Mouse (Mus musculus): Measurements from ENCODE around the gene Axdnd1. TPM values are rescaled to one million over a fixed set of nuclear protein-coding genes. Genes with fewer than 3 reads are reported as not detected.

Gene Axdnd1
- total RNA-seq, 2 experiments from 2014 or later: 0.36 to 1.1 TPM

DNA sequence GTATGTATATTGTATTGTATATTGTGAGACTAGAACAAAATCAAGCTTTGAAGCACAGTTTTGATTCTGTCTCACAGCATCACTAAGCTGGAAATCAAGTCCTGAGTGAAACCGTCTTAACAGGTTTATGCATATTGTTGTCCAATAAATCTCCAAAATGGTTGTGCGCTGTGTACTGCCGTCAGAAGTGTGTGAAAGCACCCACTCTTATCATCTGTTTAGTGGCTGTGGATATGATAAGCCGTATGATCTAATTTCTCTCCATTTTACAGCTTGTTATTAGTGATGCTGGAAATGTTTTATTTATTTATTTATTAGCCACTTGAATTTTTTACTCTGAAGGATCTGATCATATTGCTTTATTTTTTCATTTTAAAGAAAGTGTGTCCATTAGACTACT, 34.7 kb downstream of the Axdnd1 start:
- no peak overlapping the region for H3K27ac ChIP-seq
- no peak for TF ChIP-seq CTCF (IDR thresholded peaks at IDR 0.05)
- no peak for DNase-seq (ENCODE audit: extremely low spot score in 1 of 2, low spot score in 2 of 2)
- H3K4me3 ChIP-seq: no peak overlapping the region
- intact Hi-C loops (cut with DNase I): no loop called here

DNA sequence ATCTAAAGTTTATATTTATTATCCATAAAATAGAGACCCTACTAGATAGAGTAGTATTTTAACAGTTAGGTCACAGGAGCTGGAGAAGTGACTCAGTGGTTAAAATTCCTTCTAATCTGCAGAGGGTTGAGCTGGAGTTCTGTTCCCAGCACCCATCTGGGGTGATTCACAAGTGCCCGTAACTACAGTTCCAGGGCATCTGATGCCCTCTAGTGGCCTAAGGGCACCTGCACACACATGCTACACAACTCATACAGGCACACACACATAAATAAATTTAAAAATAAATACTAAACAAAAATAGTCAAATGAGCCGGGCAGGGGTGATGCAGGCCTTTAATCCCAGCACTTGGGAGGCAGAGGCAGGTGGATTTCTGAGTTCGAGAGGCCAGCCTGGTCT, 39.7 kb downstream of the Axdnd1 start:
- no peak for TF ChIP-seq CTCF (IDR thresholded peaks at IDR 0.05)
- intact Hi-C loops (cut with DNase I): no loop called here
- H3K4me3 ChIP-seq: no peak overlapping the region

DNA sequence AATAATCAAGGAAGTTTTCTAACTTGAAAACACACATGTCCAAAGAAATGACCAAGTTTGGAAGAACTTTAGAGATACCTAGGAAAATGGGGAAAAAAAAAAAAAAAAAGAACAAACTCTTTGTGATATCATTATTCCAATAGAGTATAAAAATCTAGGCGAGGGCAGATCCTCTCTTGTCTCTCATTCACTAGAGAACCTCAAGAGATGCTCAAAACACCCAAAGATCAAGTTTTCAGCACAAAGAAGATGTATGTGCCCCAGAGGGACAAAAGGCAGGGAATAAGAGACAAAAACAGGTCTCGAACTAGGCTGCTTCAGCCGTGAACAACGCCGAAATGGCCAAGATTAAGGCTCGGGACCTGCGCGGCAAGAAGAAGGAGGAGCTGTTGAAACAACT, 55.2 kb downstream of the Axdnd1 start, which contains the start of gene Gm2000:
Gm2000 (plus strand) TSS at position 301 of the 400 bp plus-strand sequence.
- no peak for TF ChIP-seq CTCF (IDR thresholded peaks at IDR 0.05)
- H3K4me3 ChIP-seq: no peak within 1 kb of the TSS
- intact Hi-C loops (cut with DNase I): no loop called here
- H3K27ac ChIP-seq: no peak within 1 kb of the TSS
- DNase-seq (ENCODE audit: extremely low spot score in 1 of 2, low spot score in 2 of 2): no peak

More for the DNA sequence above, 39.7 kb downstream of the Axdnd1 start:
- no peak overlapping the region for H3K27ac ChIP-seq
- no peak for DNase-seq (ENCODE audit: extremely low spot score in 1 of 2, low spot score in 2 of 2)

DNA sequence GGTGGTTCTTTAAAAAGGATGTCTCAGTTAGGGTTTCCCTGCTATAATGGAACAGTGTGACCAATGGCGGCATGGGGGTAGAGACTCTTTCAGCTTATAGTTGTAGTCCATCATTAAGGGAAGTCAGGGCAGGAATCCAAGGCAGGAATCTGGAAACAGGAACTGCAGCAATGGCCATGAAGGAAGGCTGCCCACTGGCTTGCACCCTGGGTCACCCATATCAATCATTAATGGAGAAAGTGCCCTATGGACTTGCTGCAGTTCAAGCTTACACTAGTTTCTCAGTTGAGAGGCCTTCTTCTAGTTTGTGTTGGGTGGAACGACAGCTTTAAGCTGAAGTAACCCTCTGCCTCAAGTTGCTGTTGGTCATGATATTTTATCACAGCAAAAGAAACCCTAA, 68.5 kb downstream of the Axdnd1 start:
- no peak for DNase-seq (ENCODE audit: extremely low spot score in 1 of 2, low spot score in 2 of 2)
- intact Hi-C loops (cut with DNase I): no loop called here

DNA sequence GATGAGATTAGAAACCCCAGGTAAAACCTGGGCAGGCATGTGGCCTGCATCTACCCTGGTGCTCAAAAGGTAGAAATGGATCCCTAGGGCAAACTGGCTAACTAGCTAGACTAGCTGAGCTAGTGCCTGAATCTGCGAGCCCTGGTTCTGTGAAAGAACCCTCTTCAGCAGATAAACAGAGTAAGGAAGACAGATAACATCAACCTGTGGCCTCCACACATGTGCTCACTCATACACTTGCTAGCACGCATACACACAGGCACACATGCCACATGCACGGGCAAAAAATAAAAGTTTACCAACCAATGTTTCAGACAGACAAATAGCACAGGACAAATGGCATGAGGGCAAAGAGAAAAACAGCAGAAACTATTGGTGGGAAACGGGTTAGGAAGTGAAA, 70.5 kb downstream of the Axdnd1 start:
- H3K4me3 ChIP-seq: no peak overlapping the region
- DNase-seq (ENCODE audit: extremely low spot score in 1 of 2, low spot score in 2 of 2): no peak
- no peak overlapping the region for H3K27ac ChIP-seq
- TF ChIP-seq CTCF (IDR thresholded peaks at IDR 0.05): no peak
- intact Hi-C loops (cut with DNase I): no loop called here

More for the DNA sequence above, 68.5 kb downstream of the Axdnd1 start:
- TF ChIP-seq CTCF (IDR thresholded peaks at IDR 0.05): no peak
- H3K4me3 ChIP-seq: no peak overlapping the region
- no peak overlapping the region for H3K27ac ChIP-seq

DNA sequence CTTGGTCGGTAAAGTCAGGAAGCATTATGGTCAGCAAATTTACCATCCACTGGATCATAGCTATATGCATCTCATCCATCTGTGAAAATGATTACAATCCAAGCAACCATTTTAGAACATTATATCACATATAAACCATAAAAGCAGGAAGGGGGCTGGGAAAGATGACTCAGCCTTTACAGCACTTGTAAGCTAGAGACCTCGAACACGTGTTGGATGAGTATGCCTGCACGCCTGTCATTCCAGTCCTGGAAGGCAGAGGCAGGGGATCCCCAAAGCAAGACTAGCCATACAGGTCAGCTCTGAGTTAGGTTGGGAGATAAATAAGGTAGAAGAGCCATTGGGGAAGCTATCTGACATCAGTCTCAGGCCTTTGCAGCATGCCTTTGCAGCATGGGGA, 71.9 kb downstream of the Axdnd1 start:
- intact Hi-C loops (cut with DNase I): no loop called here
- Histone ChIP-seq H3K4me3 (no peak overlapping the region), H3K27ac (no peak overlapping the region)
- no peak for DNase-seq (ENCODE audit: extremely low spot score in 1 of 2, low spot score in 2 of 2)
- no peak for TF ChIP-seq CTCF (IDR thresholded peaks at IDR 0.05)

DNA sequence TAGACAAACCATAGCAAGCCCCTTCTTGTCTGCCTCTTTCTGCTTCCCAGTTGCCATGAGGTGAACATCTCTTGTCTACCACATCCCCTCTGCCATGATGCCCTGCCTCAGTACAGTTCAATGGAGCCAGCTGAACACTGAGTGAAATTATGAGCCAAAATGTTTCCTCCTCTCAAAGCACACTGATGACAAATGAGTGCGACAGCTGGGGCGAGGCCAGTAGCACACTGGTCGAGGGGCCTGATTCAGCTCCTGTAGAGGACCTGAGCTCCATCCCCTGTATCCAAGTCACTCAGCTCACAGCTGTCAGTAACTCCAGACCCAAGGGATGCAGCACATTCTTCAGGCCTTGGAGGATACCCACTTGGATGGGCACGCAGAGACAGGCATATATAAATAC, 75.3 kb downstream of the Axdnd1 start:
- intact Hi-C loops (cut with DNase I): no loop called here

DNA sequence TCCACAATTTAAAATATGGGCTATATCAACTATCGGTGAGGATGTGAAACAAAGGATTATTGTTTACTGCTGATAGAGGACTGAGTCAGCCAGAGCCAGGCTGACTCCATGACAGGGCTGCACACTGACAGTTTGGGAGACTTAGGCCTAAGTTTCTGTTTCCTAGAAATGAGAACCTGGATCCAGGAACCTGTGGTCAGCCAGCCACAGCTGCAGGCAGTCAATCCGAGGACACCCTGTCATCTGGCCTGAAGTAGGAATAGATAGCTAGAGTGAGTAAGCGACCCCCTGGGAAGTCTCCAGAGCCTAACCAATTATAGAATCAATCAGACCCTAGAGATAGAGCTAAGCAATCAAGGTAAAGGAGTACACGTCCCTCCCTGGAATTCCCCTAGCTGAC, 76.5 kb downstream of the Axdnd1 start:
- intact Hi-C loops (cut with DNase I): no loop called here
- H3K27ac ChIP-seq: no peak overlapping the region
- no peak for TF ChIP-seq CTCF (IDR thresholded peaks at IDR 0.05)
- no peak for DNase-seq (ENCODE audit: extremely low spot score in 1 of 2, low spot score in 2 of 2)
- H3K4me3 ChIP-seq: no peak overlapping the region

More for the DNA sequence above, 75.3 kb downstream of the Axdnd1 start:
- Histone ChIP-seq H3K27ac (no peak overlapping the region), H3K4me3 (no peak overlapping the region)
- no peak for DNase-seq (ENCODE audit: extremely low spot score in 1 of 2, low spot score in 2 of 2)
- no peak for TF ChIP-seq CTCF (IDR thresholded peaks at IDR 0.05)

DNA sequence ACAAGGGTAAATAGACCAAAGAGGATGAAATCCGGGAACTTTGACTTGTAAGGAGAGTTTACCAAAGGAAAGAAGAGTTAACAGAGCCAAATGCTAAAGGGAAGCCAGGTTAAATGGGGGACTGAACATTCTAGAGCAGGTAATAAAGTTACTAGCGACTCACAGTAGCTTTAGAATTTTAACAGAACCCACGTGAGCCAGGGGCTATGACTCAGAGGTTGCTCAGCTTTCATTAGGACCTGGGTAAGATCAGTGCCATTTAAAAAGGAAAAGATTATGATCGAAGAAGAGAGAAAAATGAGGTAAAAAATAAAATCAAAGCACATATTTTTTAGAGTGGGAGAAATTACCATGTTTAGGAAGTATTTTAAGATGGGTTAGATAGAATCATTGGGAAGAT, 80.1 kb downstream of the Axdnd1 start:
- no peak for DNase-seq (ENCODE audit: extremely low spot score in 1 of 2, low spot score in 2 of 2)
- TF ChIP-seq CTCF (IDR thresholded peaks at IDR 0.05): no peak
- Histone ChIP-seq H3K4me3 (no peak overlapping the region), H3K27ac (no peak overlapping the region)
- intact Hi-C loops (cut with DNase I): no loop called here

DNA sequence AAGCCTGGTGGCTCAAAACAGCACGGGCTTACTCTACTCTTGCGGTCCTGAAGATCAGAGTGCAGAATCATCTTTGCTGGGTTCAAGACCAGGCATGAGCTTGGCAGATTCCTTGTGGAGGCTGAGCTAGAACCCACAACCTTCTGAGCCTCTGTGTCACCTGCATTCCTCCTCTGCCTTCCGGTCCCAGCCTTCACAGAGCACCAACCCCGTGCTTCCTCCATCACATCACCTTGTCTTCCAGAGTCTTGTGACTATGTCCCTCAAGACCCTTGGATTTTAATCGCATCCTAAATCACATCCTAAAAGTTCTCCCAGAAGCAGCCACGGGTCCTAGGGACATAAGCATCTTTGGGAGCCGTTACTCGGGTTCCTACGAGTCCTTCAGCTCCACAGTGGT, 97.8 kb downstream of the Axdnd1 start:
- no peak for DNase-seq (ENCODE audit: extremely low spot score in 1 of 2, low spot score in 2 of 2)
- TF ChIP-seq CTCF (IDR thresholded peaks at IDR 0.05): no peak
- intact Hi-C loops (cut with DNase I): loop anchor here (5.0 kb wide), 1 partner anchor 79 kb away; no protein-coding TSS in a partner anchor
- H3K27ac ChIP-seq: no peak overlapping the region
- no peak overlapping the region for H3K4me3 ChIP-seq

DNA sequence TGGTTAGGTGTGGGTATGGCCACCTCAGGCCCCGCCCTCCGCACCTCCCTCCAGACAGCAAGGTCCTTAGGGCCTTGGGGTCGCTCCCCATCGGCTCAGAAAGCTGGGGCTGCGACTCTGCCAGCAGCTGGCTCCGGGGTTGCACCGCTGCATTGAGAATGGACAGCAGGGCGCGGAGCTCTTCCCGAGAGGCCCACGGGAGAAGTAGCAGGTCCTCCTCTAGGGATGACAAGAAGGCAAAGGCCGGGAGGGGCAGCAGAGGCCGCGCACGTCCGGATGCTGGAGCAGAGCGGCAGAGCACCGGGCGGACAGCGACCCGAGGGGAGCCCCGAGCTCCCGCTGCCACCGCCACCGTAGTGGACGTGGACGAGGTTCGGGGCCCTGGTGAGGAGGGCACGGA, 110.3 kb downstream of the Axdnd1 start, which contains the start of gene Nphs2:
Nphs2 (plus strand) TSS at position 98 of the 400 bp plus-strand sequence.
- DNase-seq (ENCODE audit: extremely low spot score in 1 of 2, low spot score in 2 of 2): no peak
- no peak within 1 kb of the TSS for H3K27ac ChIP-seq
- no peak for TF ChIP-seq CTCF (IDR thresholded peaks at IDR 0.05)
- intact Hi-C loops (cut with DNase I): no loop called here
- no peak within 1 kb of the TSS for H3K4me3 ChIP-seq

DNA sequence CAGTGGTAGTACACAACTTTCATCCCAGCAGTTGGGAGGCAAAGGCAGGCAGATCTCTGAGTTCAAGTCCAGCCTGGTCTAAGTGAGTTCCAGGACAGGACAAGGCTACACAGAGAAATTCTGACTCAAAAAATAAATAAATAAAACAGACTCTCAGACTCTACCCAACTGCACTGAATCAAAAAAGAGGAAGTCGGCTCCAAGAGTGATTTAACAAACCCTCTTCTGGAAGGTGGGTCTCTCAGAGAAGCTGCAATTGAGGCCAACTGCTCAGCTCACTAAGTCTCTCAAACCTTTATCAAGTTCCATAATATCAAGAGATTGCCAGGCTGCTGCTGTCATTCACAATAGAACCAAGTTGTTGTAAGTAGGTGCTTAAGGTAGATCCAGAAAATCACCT, 112.4 kb downstream of the Axdnd1 start:
- TF ChIP-seq CTCF (IDR thresholded peaks at IDR 0.05): no peak
- DNase-seq (ENCODE audit: extremely low spot score in 1 of 2, low spot score in 2 of 2): no peak
- intact Hi-C loops (cut with DNase I): no loop called here
- no peak overlapping the region for H3K27ac ChIP-seq
- H3K4me3 ChIP-seq: no peak overlapping the region

DNA sequence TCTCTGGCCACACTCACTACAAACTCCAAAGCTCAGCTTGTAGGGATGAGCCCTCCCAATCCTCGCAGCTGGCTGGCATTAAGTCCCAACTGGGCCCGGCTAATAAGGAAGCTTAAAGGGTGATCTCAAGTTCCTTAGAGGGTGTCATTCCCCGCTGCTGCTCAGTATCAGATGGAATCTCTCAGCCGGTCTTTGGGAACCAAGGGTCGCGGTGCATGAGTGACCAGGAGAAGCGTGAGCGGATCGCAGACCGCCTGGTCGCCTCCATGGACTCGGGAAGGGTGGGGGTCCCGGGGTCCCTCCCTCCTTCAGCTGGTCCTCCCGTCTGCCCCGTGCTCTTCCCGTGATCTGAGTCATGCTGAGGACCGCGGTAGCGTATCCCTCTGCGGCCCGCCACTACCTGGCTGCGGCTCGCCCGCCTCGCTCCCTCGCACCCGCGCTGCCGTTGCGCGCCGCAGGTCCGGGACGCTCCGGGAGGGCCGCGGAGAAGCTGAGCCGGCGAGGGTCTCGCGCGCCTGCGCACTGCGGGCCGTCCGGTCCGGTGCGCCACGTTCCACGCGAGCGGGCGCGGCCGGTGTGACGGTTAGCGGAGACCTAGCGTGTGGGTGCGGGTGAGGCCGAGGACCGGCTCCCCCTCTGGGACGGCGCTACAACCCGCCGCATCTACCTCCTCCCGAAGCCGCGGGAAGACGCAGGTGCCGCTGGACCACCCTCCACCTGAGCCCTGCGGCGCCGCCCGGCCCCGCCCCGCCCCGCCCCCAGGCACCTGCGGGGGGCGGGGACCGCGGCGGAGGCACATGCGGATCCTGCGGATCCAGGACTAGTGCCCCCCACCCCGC, 117.8 kb downstream of the Axdnd1 start, which contains the start of gene Tdrd5:
Tdrd5 (minus strand) TSS at position 754 of the 839 bp plus-strand sequence.
- no peak for TF ChIP-seq CTCF (IDR thresholded peaks at IDR 0.05)
- intact Hi-C loops (cut with DNase I): no loop called here

More for the DNA sequence above, 117.8 kb downstream of the Axdnd1 start, which contains the start of gene Tdrd5:
- Histone ChIP-seq H3K27ac (peak within 1 kb of the TSS; percentile 24; the same call in 1 of the 2 replicates), H3K4me3 (peak within 1 kb of the TSS; percentile 70)
- peak; percentile 55 to 61 for DNase-seq (ENCODE audit: extremely low spot score in 1 of 2, low spot score in 2 of 2)

Data from left cerebral cortex, adult 2 months (tissue).